Mouse (Mus musculus): ENCODE data around the gene Tmem130.

DNA sequence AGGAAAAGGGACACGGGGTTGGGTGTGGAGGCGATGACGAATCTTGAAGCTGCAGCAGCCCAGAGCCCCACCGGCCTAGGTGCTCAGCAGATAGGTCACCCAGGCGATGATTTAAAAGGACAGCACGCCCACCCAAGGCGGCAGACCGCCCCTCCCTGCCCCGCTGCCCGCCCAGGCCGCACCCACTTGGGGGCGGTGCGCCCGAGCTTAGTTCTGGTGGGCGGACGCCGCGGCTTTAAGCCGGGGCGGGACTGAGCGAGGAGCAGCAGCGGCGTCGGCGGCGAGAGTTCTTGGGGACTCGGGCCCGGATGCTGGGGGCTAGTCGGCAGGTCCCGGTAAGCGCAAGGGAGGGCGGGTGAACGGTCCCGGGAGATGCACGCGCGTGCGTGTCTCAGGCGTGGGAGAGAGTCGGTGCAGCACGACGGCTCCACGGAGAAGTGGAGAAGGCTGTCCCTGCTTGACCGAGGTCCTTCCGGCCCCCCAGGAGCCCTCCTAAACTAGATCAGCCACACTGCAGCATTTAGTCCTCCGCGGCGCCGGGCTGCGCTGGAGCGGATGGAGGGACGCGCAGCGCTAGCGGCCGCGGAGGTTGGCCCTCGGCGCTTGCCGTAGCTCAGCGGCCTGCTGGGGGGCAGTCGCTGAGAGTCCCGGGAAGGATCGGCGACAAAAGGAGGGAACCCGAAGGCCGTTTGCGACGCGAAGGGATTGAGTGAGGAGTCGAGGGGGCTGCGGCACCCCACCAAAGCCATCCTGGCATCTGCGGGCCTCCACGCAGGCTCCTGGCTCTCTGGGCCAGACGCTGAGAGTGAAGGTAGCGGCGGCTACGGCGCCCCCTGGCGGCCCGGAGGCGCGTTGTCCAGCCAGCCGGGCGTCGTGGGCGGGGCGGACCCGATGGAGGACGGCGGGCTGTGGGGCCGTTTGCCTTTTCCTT is 6.6 kb upstream of the Tmem130 start:
- TF ChIP-seq CTCF (IDR thresholded peaks at IDR 0.05; ENCODE audit: extremely low read depth, insufficient read depth, low read length) (peak; percentile 42), POLR2A (IDR thresholded peaks at IDR 0.05; ENCODE audit: extremely low read depth, insufficient read depth, low read length) (peak; percentile 29; the same call in 1 of the 2 replicates)

All from cortical plate, adult 2 months (tissue).